Mouse (Mus musculus): ENCODE results near the gene Atad1.
"Not testable (repeated sequence)": the region's sequence is repeated elsewhere in the genome, so short reads cannot be mapped to it uniquely, and the experiment has no call there.

Gene Atad1

DNA sequence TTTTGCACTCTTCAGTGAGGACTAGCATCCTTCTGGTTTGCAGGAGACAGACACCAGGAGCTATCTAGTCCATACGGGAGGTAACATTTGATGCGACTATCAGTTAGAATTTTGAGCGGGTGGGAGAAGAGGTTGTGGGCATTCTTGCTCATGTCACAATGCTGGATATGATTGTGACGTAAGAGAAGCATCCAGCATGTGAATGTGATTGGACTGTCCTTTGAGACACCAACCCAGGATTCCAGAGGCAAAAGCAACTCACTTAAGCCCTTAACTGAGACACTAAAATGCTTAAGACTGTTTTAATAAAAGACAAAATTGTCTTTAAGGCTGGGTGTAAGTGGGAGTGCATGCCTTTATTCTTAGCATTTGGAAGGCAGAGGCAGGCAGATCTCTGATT lies at the start of gene Atad1:
Gene Atad1, minus strand, starts transcription at position 101 of the 400 bp plus-strand sequence.
- DNase-seq = no peak

DNA sequence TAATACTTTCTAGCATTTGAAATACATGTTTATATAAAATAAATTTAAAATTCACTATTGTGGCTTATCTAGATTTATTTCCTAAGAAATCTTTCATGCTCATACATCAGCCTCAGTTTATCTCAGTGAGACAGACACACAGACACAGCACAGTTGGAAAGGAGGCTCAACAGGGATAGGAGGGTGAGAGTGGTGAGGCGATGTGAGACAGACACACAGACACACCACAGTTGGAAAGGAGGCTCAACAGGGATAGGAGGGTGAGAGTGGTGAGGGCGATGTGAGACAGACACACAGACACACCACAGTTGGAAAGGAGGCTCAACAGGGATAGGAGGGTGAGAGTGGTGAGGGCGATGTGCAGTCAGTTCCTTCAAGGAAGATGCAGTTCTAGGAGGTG lies 48.4 kb upstream of the Atad1 start:
- DNase-seq = not testable (repeated sequence)

DNA sequence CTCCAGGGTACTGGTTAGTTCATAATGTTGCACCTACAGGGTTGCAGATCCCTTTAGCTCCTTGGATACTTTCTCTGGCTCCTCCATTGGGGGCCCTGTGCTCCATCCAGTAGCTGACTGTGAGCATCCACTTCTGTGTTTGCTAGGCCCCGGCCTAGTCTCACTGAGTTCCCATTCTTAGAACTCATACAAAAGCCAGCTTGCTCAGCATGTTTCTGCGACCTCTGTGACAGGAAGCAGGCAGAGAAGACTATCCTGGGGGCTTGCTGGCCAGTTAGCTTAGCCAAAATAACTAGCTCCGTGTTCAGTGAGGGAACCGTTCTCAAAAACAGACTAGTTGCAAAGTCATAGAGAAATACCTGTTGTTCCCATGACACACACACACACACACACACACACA lies 47.8 kb upstream of the Atad1 start:
- DNase-seq = peak; percentile 95

GRCm38 (mm10) chr19:32781305-32782071 lies 41.9 kb upstream of the Atad1 start:
- no peak for DNase-seq

DNA sequence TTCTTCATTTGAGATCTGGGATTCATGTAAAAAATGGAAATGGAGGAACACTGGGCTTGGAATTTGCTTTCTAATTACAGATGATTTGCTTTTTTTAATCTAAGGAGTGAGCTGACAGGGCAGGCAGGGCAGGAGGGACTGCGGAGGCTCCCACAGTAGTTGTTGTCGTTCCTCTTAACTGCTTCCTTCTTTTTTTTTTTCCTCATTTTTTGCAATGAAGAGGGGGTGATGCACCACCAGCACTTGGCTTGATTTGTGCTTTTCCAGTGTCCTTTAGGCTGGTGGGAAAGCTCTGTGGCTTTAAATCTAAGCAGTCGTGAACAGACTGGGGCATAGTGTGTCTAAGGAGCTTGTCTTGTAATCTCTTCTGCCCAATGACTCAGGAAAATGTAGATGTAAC lies 39.5 kb upstream of the Atad1 start:
- DNase-seq = peak; percentile 79

- peak; percentile 90 for DNase-seq
These were observed 38.8 kb upstream of the Atad1 start for GRCm38 (mm10) chr19:32778411-32778810.

DNA sequence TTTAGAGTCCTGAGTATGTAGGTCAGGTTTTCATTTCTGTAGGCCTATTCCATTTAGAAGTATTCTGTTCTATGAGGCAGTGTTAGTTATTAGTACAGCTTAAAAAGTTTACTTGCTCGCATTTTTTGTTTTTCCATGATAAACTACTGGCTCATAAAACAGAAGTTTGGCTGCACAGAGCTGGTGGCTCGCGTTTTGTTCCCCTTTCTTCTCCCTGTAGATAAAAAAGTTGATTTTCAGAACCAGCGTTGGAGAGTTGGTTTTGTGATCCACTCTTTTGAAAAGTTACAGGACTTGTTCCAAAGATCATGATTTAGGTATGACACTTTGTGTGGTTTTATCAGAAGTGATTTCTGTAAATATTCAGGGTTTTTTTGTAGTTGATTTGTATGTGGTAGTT lies 22.9 kb upstream of the Atad1 start:
- DNase-seq = no peak

DNA sequence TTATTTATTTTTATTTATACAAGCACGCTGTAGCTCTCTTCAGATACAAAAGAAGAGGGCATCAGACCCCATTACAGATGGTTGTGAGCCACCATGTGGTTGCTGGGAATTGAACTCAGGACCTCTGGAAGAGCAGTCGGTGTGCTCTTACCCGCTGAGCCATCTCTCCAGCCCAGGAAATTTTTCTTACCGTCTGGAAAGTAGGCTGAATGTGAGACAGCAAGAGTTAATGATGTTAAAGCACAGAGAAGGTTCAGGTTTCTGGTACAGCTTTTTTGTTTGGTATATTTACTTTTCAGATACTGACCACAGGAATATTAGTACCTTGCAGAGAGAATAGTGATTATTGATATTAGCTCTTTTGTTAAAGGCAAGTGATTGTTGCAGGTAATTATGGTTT lies 21.6 kb upstream of the Atad1 start:
- no peak for DNase-seq

- DNase-seq = peak; percentile 91
These were observed 20.9 kb upstream of the Atad1 start for GRCm38 (mm10) chr19:32760499-32760898.

GRCm38 (mm10) chr19:32759357-32760024 lies 19.9 kb upstream of the Atad1 start:
- no peak for DNase-seq

GRCm38 (mm10) chr19:32758793-32759161 lies 19.2 kb upstream of the Atad1 start:
- DNase-seq = no peak

- DNase-seq = peak; percentile 96
These were observed 18.5 kb upstream of the Atad1 start for GRCm38 (mm10) chr19:32757831-32758792.

- DNase-seq = peak; percentile 99
These were observed 17.5 kb upstream of the Atad1 start, which contains the start of gene Pten for GRCm38 (mm10) chr19:32756900-32757725. Gene Pten, plus strand, starts transcription at chr19:32757497.

GRCm38 (mm10) chr19:32756636-32756899 lies 17.0 kb upstream of the Atad1 start:
- DNase-seq = no peak

- peak; percentile 100 for DNase-seq
These were observed 16.4 kb upstream of the Atad1 start for GRCm38 (mm10) chr19:32755792-32756635.

GRCm38 (mm10) chr19:32755104-32755791 lies 15.7 kb upstream of the Atad1 start:
- DNase-seq = no peak

DNA sequence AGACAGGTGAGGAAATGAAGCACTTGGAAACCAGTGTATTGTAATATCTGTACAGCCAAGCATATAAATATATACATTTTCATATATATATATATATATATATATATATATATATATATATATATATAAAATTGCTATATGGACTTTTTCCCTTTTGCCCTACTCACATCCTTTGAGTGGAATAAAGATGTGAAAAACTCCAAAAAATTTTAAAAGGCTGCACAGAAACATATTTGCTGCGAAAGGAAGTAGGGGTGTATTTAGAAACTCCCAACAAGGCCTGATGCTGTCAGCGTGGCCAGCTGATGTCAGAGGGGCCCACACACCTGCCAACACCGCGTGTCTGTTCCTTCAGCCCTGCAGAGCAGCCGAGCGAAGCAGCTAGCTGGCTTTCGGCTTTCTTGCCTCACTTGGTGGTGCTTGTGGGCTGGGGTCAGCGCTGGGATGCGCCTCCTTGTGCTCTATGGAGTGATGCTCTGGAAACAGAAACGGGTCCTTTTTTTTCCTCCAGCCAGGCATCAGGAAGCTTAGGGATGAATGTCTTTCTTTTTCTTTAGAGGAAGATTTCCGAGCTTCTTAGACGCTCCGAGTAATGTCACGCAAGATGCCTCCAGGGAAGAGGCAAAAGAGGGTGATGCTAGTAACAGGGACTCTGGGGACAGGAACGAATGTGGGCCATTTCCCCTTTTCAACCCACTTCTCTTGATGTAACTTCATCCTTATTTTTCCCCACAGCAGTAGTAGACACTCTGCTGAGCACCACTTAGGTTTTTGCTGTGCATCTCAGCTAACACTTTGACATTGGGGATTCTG lies 14.8 kb upstream of the Atad1 start:
- peak; percentile 91 for DNase-seq

- DNase-seq = no peak
These were observed 13.8 kb upstream of the Atad1 start for GRCm38 (mm10) chr19:32753386-32753785.

DNA sequence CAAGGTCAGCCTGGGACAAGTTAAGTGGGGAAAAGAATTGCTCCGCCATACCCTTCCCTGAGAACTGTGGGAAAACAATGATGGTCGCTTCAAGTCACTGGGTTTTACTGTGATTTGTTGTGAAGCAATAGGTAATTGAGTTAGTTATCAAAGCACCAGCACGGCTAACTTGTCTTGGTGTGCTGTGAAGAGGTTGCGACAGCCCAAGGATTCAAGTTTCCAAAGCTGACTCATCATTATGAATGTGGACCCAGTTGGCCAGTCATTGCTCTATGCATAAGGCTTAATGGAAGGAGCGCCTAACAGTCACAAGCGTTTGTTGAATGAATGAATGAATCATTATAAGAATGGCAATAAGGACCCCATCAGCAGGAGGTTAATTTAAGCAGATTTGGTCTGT lies 12.8 kb upstream of the Atad1 start:
- DNase-seq = no peak

DNA sequence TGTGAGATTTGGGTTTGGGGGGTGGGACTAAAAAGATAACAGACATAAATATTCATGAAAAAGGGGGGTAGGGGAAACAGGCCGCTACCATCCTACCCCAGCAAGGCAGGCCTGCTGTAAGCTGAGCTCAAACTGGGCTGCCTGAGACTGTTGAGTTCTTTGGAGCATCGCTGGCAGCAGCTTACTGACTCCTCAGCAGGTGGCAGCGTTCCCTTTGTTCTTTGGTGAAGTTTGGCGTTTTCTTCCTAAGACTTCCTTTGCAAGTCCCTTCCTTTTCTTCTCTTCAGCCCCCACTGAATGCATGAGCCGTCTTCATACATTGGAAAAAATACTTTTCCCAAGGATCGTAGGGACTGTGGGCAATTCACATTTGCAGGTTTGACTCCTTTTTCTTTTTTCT lies 9.8 kb upstream of the Atad1 start:
- DNase-seq = no peak
